Mouse (Mus musculus): Measurements from ENCODE around the gene Sla2. TPM values are rescaled to one million over a fixed set of nuclear protein-coding genes. Genes with fewer than 3 reads are reported as not detected.
A peak's percentile ranks its signal among the peaks of the same experiment; 100 is the strongest.

Gene Sla2
- polyA plus RNA-seq, 1 experiment from 2014 or later, result 0.67 TPM

GRCm38 (mm10) chr2:156874760-156875510 lies 12.1 kb downstream of the Sla2 start:
- H3K4me3 ChIP-seq, result no peak overlapping the region
- H3K27ac ChIP-seq (replicated peaks), result no peak overlapping the region
- no peak for DNase-seq (ENCODE audit: low spot score)
- H3K4me1 ChIP-seq, result no peaks in the 10 kb centered on the region
- H3K36me3 ChIP-seq, result peaks cover 58% of the 10 kb centered on the region
- WGBS, result 95% methylated on average over 4 of the region's 4 CpGs
- no peaks in the 10 kb centered on the region for H3K27me3 ChIP-seq (ENCODE audit: low read depth, poor library complexity, severe bottlenecking)
- no peaks in the 10 kb centered on the region for H3K9me3 ChIP-seq (replicated peaks)

DNA sequence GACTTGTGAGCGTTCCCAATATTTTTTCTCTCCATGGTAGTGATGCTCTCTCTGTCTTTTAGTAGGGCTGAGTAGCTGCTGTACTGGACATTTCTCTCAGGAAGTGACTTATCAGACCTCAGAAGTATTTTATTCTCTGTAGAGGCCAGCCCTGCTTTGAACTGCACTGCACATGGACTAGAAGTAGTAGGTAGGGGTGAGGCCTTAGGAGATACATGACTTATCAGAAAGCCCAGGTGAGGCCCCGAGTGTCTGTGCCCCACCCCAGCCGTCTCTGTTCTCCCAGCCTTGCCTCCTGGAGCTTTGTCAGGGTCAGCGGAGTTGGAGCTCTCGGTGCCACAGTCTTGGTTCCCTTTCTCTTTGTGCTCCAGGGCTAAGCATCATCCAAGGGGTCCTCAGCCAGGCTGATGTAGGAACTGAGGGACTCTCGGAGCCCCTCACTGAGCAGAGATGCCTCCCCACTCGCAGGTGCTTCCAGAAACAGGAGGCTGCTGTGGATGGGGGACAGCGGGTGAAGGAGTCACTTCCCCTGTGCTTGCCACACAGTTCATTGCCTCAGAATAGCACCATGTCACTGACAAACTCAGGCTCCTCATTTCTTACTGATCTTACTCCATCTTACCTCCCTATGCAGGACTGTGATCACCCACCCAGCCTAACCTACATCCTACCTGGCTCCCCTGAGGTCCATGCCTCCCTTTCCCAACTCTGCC lies 12.8 kb downstream of the Sla2 start:
- no peaks in the 10 kb centered on the region for H3K9me3 ChIP-seq (replicated peaks)
- no peak overlapping the region for H3K27ac ChIP-seq (replicated peaks)
- H3K4me1 ChIP-seq, result no peaks in the 10 kb centered on the region
- H3K27me3 ChIP-seq (ENCODE audit: low read depth, poor library complexity, severe bottlenecking), result no peaks in the 10 kb centered on the region
- DNase-seq (ENCODE audit: low spot score), result no peak
- no peak overlapping the region for H3K4me3 ChIP-seq
- 93% methylated on average over 8 of the region's 8 CpGs for WGBS
- H3K36me3 ChIP-seq, result peaks cover 65% of the 10 kb centered on the region

GRCm38 (mm10) chr2:156873629-156874028 lies 13.4 kb downstream of the Sla2 start:
- H3K36me3 ChIP-seq, result peaks cover 71% of the 10 kb centered on the region
- H3K27ac ChIP-seq (replicated peaks), result no peak overlapping the region
- no peak overlapping the region for H3K4me3 ChIP-seq
- 42% methylated on average over 5 of the region's 5 CpGs for WGBS
- peak; percentile 60 for DNase-seq (ENCODE audit: low spot score)
- no peaks in the 10 kb centered on the region for H3K4me1 ChIP-seq
- no peaks in the 10 kb centered on the region for H3K27me3 ChIP-seq (ENCODE audit: low read depth, poor library complexity, severe bottlenecking)
- H3K9me3 ChIP-seq (replicated peaks), result no peaks in the 10 kb centered on the region

DNA sequence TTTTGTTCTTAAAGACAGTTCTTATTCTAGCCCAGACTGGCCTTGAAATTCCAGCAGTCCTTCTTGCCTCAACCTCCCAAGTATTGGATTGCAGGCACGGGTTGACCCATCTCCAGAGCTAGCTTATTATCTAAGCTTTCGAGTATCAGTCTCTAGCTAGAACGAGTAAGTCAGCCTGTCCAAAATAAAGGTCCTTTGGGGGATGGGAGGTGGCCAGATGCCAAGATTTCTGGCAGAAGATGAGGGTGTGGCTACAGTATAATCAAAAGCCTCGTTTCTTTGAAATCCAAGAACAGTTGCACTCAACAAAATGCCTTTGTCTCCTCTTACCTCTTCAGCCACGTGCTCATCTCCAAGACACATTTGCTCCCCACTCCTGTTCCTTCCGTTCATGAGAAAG lies 16.5 kb downstream of the Sla2 start:
- H3K4me1 ChIP-seq, result no peaks in the 10 kb centered on the region
- no peak for DNase-seq (ENCODE audit: low spot score)
- no peaks in the 10 kb centered on the region for H3K27me3 ChIP-seq (ENCODE audit: low read depth, poor library complexity, severe bottlenecking)
- peaks cover 100% of the 10 kb centered on the region for H3K36me3 ChIP-seq
- no peak overlapping the region for H3K4me3 ChIP-seq
- no peaks in the 10 kb centered on the region for H3K9me3 ChIP-seq (replicated peaks)
- no peak overlapping the region for H3K27ac ChIP-seq (replicated peaks)
- 89% methylated on average over 6 of the region's 6 CpGs for WGBS

DNA sequence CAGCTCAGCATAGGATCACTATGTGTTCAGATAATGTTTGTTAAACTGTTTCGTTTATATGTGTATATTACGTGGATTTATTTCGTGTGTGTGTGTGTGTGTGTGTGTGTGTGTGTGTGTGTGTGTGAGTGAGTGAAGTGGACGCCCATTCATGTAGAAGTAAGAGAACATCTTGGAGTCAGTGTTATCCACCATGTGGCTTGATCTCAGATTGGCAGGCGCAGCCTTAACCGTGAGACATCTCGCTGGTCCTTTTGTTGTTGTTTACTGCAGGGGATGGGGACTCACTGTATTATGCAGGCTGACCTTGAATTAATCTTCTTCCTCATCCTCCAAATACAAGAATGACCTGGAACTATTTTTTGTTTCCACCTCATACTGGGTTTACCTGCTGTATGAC lies 17.4 kb downstream of the Sla2 start:
- Histone ChIP-seq H3K4me3 (no peak overlapping the region), H3K36me3 (peaks cover 96% of the 10 kb centered on the region), H3K9me3 (replicated peaks) (no peaks in the 10 kb centered on the region), H3K4me1 (peaks cover under 1% of the 10 kb centered on the region), H3K27me3 (ENCODE audit: low read depth, poor library complexity, severe bottlenecking) (no peaks in the 10 kb centered on the region), H3K27ac (replicated peaks) (no peak overlapping the region)
- WGBS, result 91% methylated on average over 7 of the region's 7 CpGs
- DNase-seq (ENCODE audit: low spot score), result no peak

DNA sequence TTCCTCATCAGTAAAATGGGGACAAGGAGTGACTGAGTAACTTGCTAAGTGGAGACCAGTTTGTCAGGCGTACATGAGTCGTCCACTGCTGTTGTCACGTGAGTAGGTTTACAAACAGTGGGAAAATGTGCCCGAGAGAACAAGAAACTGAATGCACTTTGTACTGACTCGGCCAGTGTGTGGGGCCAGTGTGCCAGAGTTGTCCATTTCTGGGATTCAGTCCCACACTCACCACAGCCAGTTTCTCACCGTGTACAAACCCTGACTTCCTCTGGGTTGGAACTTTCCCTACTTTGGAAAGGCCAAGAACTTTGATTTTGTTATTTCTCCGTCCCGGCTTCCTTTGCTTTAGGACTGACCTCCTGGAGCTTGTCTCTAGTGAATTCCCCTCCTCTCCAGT lies 18.0 kb downstream of the Sla2 start:
- no peak for DNase-seq (ENCODE audit: low spot score)
- Histone ChIP-seq H3K4me1 (peaks cover 6% of the 10 kb centered on the region), H3K27ac (replicated peaks) (no peak overlapping the region), H3K27me3 (ENCODE audit: low read depth, poor library complexity, severe bottlenecking) (no peaks in the 10 kb centered on the region), H3K4me3 (no peak overlapping the region), H3K36me3 (peaks cover 91% of the 10 kb centered on the region), H3K9me3 (replicated peaks) (no peaks in the 10 kb centered on the region)
- 89% methylated on average over 8 of the region's 8 CpGs for WGBS

- Histone ChIP-seq H3K27ac (replicated peaks) (no peak overlapping the region), H3K36me3 (peaks cover 57% of the 10 kb centered on the region), H3K4me1 (peaks cover 27% of the 10 kb centered on the region), H3K27me3 (ENCODE audit: low read depth, poor library complexity, severe bottlenecking) (no peaks in the 10 kb centered on the region), H3K9me3 (replicated peaks) (no peaks in the 10 kb centered on the region), H3K4me3 (peak overlapping the region; percentile 94; the same call in 1 of the 2 replicates)
- DNase-seq (ENCODE audit: low spot score), result no peak
- 84% methylated on average over 3 of the region's 3 CpGs for WGBS
Measured at GRCm38 (mm10) chr2:156864481-156864880, 22.5 kb downstream of the Sla2 start.

GRCm38 (mm10) chr2:156863487-156864160 lies 23.4 kb downstream of the Sla2 start:
- WGBS, result 4% methylated on average over 28 of the region's 28 CpGs
- Histone ChIP-seq H3K27me3 (ENCODE audit: low read depth, poor library complexity, severe bottlenecking) (no peaks in the 10 kb centered on the region), H3K27ac (replicated peaks) (peak overlapping the region; percentile 92), H3K36me3 (peaks cover 55% of the 10 kb centered on the region), H3K9me3 (replicated peaks) (no peaks in the 10 kb centered on the region), H3K4me3 (peak overlapping the region; percentile 94), H3K4me1 (peaks cover 27% of the 10 kb centered on the region)
- DNase-seq (ENCODE audit: low spot score), result no peak

DNA sequence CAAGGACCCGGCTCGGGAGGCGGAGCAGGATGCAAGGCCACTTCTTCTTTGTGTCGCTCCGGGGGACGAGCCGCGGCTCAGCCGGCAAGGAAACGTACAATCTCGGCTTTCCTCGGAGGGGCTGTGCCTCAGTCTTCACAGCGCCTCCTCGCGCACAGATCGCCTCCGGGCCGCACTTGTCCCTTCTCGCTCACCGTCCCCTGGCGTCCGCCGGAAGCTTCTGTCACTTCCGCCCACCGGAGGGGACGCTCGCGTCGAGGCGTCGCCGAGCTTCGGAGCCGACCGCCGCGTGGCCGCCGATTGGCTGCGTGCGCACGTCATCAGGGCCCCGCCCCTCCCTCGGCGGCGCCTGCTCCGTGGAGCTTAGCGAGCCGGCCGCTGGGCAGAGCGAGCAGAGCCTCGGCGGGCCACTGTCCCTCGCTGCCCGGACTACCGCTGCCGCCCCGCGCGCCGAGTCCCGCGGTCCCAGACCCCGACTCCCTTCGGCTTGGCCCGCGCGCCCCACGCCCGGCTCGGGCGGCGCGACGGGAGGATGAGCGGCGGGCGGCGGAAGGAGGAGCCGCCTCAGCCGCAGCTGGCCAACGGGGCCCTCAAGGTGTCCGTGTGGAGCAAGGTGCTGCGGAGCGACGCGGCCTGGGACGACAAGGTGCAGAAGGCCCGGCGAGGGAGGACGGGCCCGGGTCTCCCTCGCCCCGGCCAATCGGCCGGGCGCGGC lies 24.1 kb downstream of the Sla2 start, which contains the start of gene Rab5if:
Gene Rab5if (plus strand): TSS at position 357 of the 715 bp plus-strand sequence.
- WGBS, result under 1% methylated on average over 98 of the region's 98 CpGs
- Histone ChIP-seq H3K27me3 (ENCODE audit: low read depth, poor library complexity, severe bottlenecking) (no peaks in the 10 kb centered on the region), H3K4me3 (peak within 1 kb of the TSS; percentile 94), H3K9me3 (replicated peaks) (no peaks in the 10 kb centered on the region), H3K4me1 (peaks cover 27% of the 10 kb centered on the region), H3K36me3 (peaks cover 55% of the 10 kb centered on the region), H3K27ac (replicated peaks) (peak within 1 kb of the TSS; percentile 92)
- DNase-seq (ENCODE audit: low spot score), result peak; percentile 99

GRCm38 (mm10) chr2:156862041-156862717 lies 24.8 kb downstream of the Sla2 start:
- under 1% methylated on average over 19 of the region's 19 CpGs for WGBS
- Histone ChIP-seq H3K36me3 (peaks cover 54% of the 10 kb centered on the region), H3K27ac (replicated peaks) (peak overlapping the region; percentile 92), H3K9me3 (replicated peaks) (no peaks in the 10 kb centered on the region), H3K4me1 (peaks cover 27% of the 10 kb centered on the region), H3K4me3 (peak overlapping the region; percentile 94), H3K27me3 (ENCODE audit: low read depth, poor library complexity, severe bottlenecking) (no peaks in the 10 kb centered on the region)
- DNase-seq (ENCODE audit: low spot score), result peak; percentile 47

- Histone ChIP-seq H3K36me3 (peaks cover 63% of the 10 kb centered on the region), H3K27ac (replicated peaks) (no peak overlapping the region), H3K27me3 (ENCODE audit: low read depth, poor library complexity, severe bottlenecking) (no peaks in the 10 kb centered on the region), H3K4me1 (peaks cover 18% of the 10 kb centered on the region), H3K4me3 (no peak overlapping the region), H3K9me3 (replicated peaks) (no peaks in the 10 kb centered on the region)
- 93% methylated on average over 7 of the region's 7 CpGs for WGBS
- DNase-seq (ENCODE audit: low spot score), result no peak
Measured at GRCm38 (mm10) chr2:156858671-156859070, 28.3 kb downstream of the Sla2 start.

DNA sequence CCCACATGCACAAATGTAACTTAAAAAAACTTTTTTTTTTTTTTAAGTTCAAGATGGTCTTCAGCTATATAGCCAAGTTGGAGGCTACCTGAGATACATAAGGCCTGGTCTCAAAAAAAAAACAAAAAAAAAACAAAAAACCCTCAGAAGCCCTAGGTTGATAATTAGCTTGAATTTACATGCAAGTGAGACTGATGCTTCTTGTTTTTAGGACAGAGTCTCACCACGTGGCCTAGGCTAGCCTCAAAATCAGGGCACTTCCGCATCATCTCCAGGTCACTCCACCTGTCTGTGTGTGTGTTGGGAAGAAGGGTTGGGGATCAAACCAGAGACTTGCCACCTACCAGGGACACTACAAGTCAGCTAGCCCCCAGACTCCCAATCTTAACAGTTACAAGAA lies 29.2 kb downstream of the Sla2 start, which contains the start of gene 4930518I15Rik:
Gene 4930518I15Rik (minus strand): TSS at position 112 of the 400 bp plus-strand sequence.
- Histone ChIP-seq H3K27me3 (ENCODE audit: low read depth, poor library complexity, severe bottlenecking) (no peaks in the 10 kb centered on the region), H3K27ac (replicated peaks) (no peak within 1 kb of the TSS), H3K4me1 (peaks cover 14% of the 10 kb centered on the region), H3K36me3 (peaks cover 68% of the 10 kb centered on the region), H3K4me3 (no peak within 1 kb of the TSS), H3K9me3 (replicated peaks) (no peaks in the 10 kb centered on the region)
- WGBS, result 89% methylated on average over 2 of the region's 2 CpGs
- DNase-seq (ENCODE audit: low spot score), result no peak
